Mouse (Mus musculus) neural tube, embryonic 14.5 days (tissue): ENCODE data around the gene Nol3. TPM values are rescaled to one million over a fixed set of nuclear protein-coding genes. Genes with fewer than 3 reads are reported as not detected.
A peak's percentile ranks its signal among the peaks of the same experiment; 100 is the strongest.

Source experiments
- ATAC-seq: fragments of 200-750 bp; cut with Nextera tagmentation; 2 replicates; pipeline ENCODE4 v1.8.0; 2017; ENCODE audit warnings: low read depth, mild to moderate bottlenecking, moderate TSS enrichment, moderate library complexity
- H3K27ac ChIP-seq: fragments of 300-500 bp; sonication (generic); 2 replicates; pipeline ENCODE4 v1.5.1; 2014; ENCODE audit warnings: low read depth, mild to moderate bottlenecking, control low read depth, low read length, moderate library complexity, mixed read lengths
- H3K27me3 ChIP-seq: fragments of 300-500 bp; sonication (generic); 2 replicates; pipeline ENCODE4 v1.6.1; 2014; ENCODE audit warnings: low read length; ENCODE audit not compliant: control insufficient read depth, insufficient read depth
- H3K36me3 ChIP-seq: fragments of 300-500 bp; sonication (generic); 2 replicates; pipeline ENCODE4 v1.6.1; 2014; ENCODE audit warnings: low read length, mixed read lengths; ENCODE audit not compliant: control insufficient read depth, insufficient read depth
- H3K4me1 ChIP-seq: fragments of 300-500 bp; sonication (generic); 2 replicates; pipeline ENCODE4 v1.6.1; 2014; ENCODE audit warnings: low read length; ENCODE audit not compliant: control insufficient read depth, insufficient read depth
- H3K4me2 ChIP-seq: fragments of 300-500 bp; sonication (generic); 2 replicates; pipeline ENCODE4 v1.6.1; 2014; ENCODE audit warnings: mild to moderate bottlenecking, low read depth, low read length, control low read depth
- H3K4me3 ChIP-seq: fragments of 300-500 bp; sonication (generic); 2 replicates; pipeline ENCODE4 v1.5.1; 2014; ENCODE audit warnings: low read depth, low read length, control low read depth, mixed read lengths
- H3K9ac ChIP-seq: fragments of 300-500 bp; sonication (generic); replicated peaks from 2 replicates; pipeline ENCODE4 v1.6.1; 2014; ENCODE audit warnings: low read depth, mild to moderate bottlenecking, control low read depth, low read length, mixed read lengths
- H3K9me3 ChIP-seq: fragments of 300-500 bp; sonication (generic); 2 replicates; pipeline ENCODE4 v1.6.1; 2016; ENCODE audit warnings: low read length; ENCODE audit not compliant: control insufficient read depth
- WGBS: fragments of 180-500 bp; shearing (Covaris S2); extraction: QIAGEN DNeasy Blood & Tissue Kit; methylation state at CpG from one replicate; pipeline ENCODE4 v1.1.7; 2014; 5-methylcytosine and 5-hydroxymethylcytosine counted together
- polyA plus RNA-seq: library from polyadenylated mRNA; unstranded; fragments of >200 nt; fragmentation: Nextera tagmentation; extraction: Ambion mirVana; gene quantifications from 2 replicates; pipeline ENCODE4 v1.2.1, GENCODE M21; 2014

The Nol3 gene
- polyA plus RNA-seq, 1 experiment from 2014 or later, result 5.5 TPM

GRCm38 (mm10) chr8:105269461-105269947 lies 6.4 kb upstream of the Nol3 start, which contains the start of gene Hsf4:
Gene Hsf4 (plus strand): TSS chr8:105269801.
- Histone ChIP-seq H3K4me1 (peaks cover 11% of the 10 kb centered on the region), H3K4me2 (peak within 1 kb of the TSS; percentile 79), H3K9ac (peak within 1 kb of the TSS; percentile 43), H3K27ac (no peak within 1 kb of the TSS), H3K9me3 (no peaks in the 10 kb centered on the region), H3K27me3 (peaks cover 69% of the 10 kb centered on the region), H3K4me3 (peak within 1 kb of the TSS; percentile 39), H3K36me3 (no peaks in the 10 kb centered on the region)
- no peak; the same call in 1 of the 2 replicates for ATAC-seq
- under 1% methylated on average over 42 of the region's 42 CpGs for WGBS

- Histone ChIP-seq H3K4me3 (peak overlapping the region; percentile 39), H3K27ac (no peak overlapping the region), H3K4me2 (peak overlapping the region; percentile 79), H3K9ac (no peak overlapping the region), H3K36me3 (no peaks in the 10 kb centered on the region), H3K4me1 (peaks cover 11% of the 10 kb centered on the region), H3K9me3 (no peaks in the 10 kb centered on the region), H3K27me3 (peaks cover 68% of the 10 kb centered on the region)
- ATAC-seq, result no peak
- 2% methylated on average over 39 of the region's 39 CpGs for WGBS
These were observed 5.6 kb upstream of the Nol3 start for GRCm38 (mm10) chr8:105270101-105270915.

- Histone ChIP-seq H3K9me3 (no peaks in the 10 kb centered on the region), H3K27ac (no peak overlapping the region), H3K4me3 (no peak overlapping the region), H3K4me2 (0 out of 2 replicates have a peak overlapping the region, but pooled peaks have one; percentile 5), H3K27me3 (peaks cover 64% of the 10 kb centered on the region), H3K36me3 (no peaks in the 10 kb centered on the region), H3K9ac (no peak overlapping the region), H3K4me1 (peaks cover 11% of the 10 kb centered on the region)
- WGBS, result 2% methylated on average over 11 of the region's 11 CpGs
- no peak for ATAC-seq
These were observed 5.1 kb upstream of the Nol3 start for GRCm38 (mm10) chr8:105270916-105271186.

GRCm38 (mm10) chr8:105275387-105275786 lies 553 bp upstream of the Nol3 start:
- no peaks in the 10 kb centered on the region for H3K9me3 ChIP-seq
- H3K36me3 ChIP-seq, result 0 out of 2 replicates have a peak, but pooled peaks cover 6% of the 10 kb centered on the region
- H3K27ac ChIP-seq, result no peak overlapping the region
- no peak overlapping the region for H3K4me3 ChIP-seq
- ATAC-seq, result no peak
- H3K27me3 ChIP-seq, result peaks cover 42% of the 10 kb centered on the region
- 10% methylated on average over 11 of the region's 11 CpGs for WGBS
- peaks cover 2% of the 10 kb centered on the region; the same call in 1 of the 2 replicates for H3K4me1 ChIP-seq
- no peak overlapping the region for H3K9ac ChIP-seq
- H3K4me2 ChIP-seq, result peak overlapping the region; percentile 61; the same call in 1 of the 2 replicates

- ATAC-seq, result peak; percentile 65
- no peaks in the 10 kb centered on the region for H3K9me3 ChIP-seq
- peaks cover 9% of the 10 kb centered on the region; the same call in 1 of the 2 replicates for H3K36me3 ChIP-seq
- H3K9ac ChIP-seq, result peak overlapping the region; percentile 34
- peaks cover 31% of the 10 kb centered on the region for H3K27me3 ChIP-seq
- H3K27ac ChIP-seq, result no peak overlapping the region
- peak overlapping the region; percentile 61 for H3K4me2 ChIP-seq
- WGBS, result 2% methylated on average over 30 of the region's 30 CpGs
- H3K4me3 ChIP-seq, result peak overlapping the region; percentile 33
- H3K4me1 ChIP-seq, result 0 out of 2 replicates have a peak, but pooled peaks cover 2% of the 10 kb centered on the region
These were observed 566 bp downstream of the Nol3 start for GRCm38 (mm10) chr8:105276292-105277120.

- Histone ChIP-seq H3K27me3 (peaks cover 18% of the 10 kb centered on the region), H3K27ac (no peak overlapping the region), H3K4me3 (no peak overlapping the region), H3K36me3 (peaks cover 21% of the 10 kb centered on the region; the same call in 1 of the 2 replicates), H3K9ac (no peak overlapping the region), H3K4me1 (0 out of 2 replicates have a peak, but pooled peaks cover 2% of the 10 kb centered on the region), H3K9me3 (no peaks in the 10 kb centered on the region), H3K4me2 (peak overlapping the region; percentile 6; the same call in 1 of the 2 replicates)
- WGBS, result 2% methylated on average over 28 of the region's 28 CpGs
- peak; percentile 71 for ATAC-seq
These were observed 3.0 kb downstream of the Nol3 start for GRCm38 (mm10) chr8:105278911-105279334.

GRCm38 (mm10) chr8:105280567-105280966 lies 4.6 kb downstream of the Nol3 start:
- Histone ChIP-seq H3K36me3 (peaks cover 30% of the 10 kb centered on the region; the same call in 1 of the 2 replicates), H3K9me3 (no peaks in the 10 kb centered on the region), H3K27me3 (peaks cover 8% of the 10 kb centered on the region), H3K27ac (no peak overlapping the region), H3K4me2 (no peak overlapping the region), H3K4me3 (no peak overlapping the region), H3K4me1 (0 out of 2 replicates have a peak, but pooled peaks cover 2% of the 10 kb centered on the region), H3K9ac (no peak overlapping the region)
- 74% methylated on average over 3 of the region's 3 CpGs for WGBS
- ATAC-seq, result no peak

GRCm38 (mm10) chr8:105281821-105282220 lies 5.9 kb downstream of the Nol3 start:
- 87% methylated on average over 12 of the region's 12 CpGs for WGBS
- Histone ChIP-seq H3K9me3 (no peaks in the 10 kb centered on the region), H3K4me3 (no peak overlapping the region), H3K4me2 (no peak overlapping the region), H3K36me3 (peaks cover 30% of the 10 kb centered on the region; the same call in 1 of the 2 replicates), H3K27me3 (peaks cover 8% of the 10 kb centered on the region), H3K27ac (no peak overlapping the region), H3K9ac (no peak overlapping the region), H3K4me1 (peaks cover 4% of the 10 kb centered on the region; the same call in 1 of the 2 replicates)
- no peak for ATAC-seq
